Mouse (Mus musculus) heart, embryonic 14.5 days (tissue): ENCODE data around the gene Ftl1. TPM values are rescaled to one million over a fixed set of nuclear protein-coding genes. Genes with fewer than 3 reads are reported as not detected.
"Not testable (repeated sequence)": the region's sequence is repeated elsewhere in the genome, so short reads cannot be mapped to it uniquely, and the experiment has no call there.

ENCODE experiments used
- ATAC-seq: fragments of 200-750 bp; cut with Nextera tagmentation; 2 replicates; pipeline ENCODE4 v1.8.0; 2017; ENCODE audit warnings: low read depth, moderate TSS enrichment; ENCODE audit not compliant: insufficient number of reproducible peaks, insufficient read depth, low FRiP score
- H3K27ac ChIP-seq, 2 experiments: fragments of 200-500 bp in 1 of 2; fragments of 300-500 bp in 1 of 2; sonication (generic) in 1 of 2; replicated peaks in 1 of 2; 2 replicates each; pipeline ENCODE4 v1.5.1; 2012 to 2014; ENCODE audit warnings: low read depth in 2 of 2, low read length in 2 of 2, control low read depth in 1 of 2, mild to moderate bottlenecking in 1 of 2, mixed read lengths in 1 of 2; ENCODE audit not compliant: control insufficient read depth in 1 of 2, insufficient read depth in 1 of 2
- H3K27me3 ChIP-seq: fragments of 300-500 bp; sonication (generic); 2 replicates; pipeline ENCODE4 v1.6.1; 2014; ENCODE audit warnings: mild to moderate bottlenecking, low read length, control low read depth; ENCODE audit not compliant: control insufficient read depth, insufficient read depth
- H3K36me3 ChIP-seq: fragments of 300-500 bp; sonication (generic); 2 replicates; pipeline ENCODE4 v1.6.1; 2014; ENCODE audit warnings: mild to moderate bottlenecking, control low read depth, low read length, mixed read lengths; ENCODE audit not compliant: control insufficient read depth, insufficient read depth
- H3K4me1 ChIP-seq, 2 experiments: fragments of 200-500 bp in 1 of 2; fragments of 300-500 bp in 1 of 2; sonication (generic) in 1 of 2; 2 replicates each; pipeline ENCODE4 v1.6.1; 2012 to 2014; ENCODE audit warnings: low read length in 2 of 2, control low read depth in 1 of 2, mixed read lengths in 1 of 2; ENCODE audit not compliant: control insufficient read depth in 2 of 2, insufficient read depth in 2 of 2
- H3K4me2 ChIP-seq: fragments of 300-500 bp; sonication (generic); 2 replicates; pipeline ENCODE4 v1.6.1; 2014; ENCODE audit warnings: mild to moderate bottlenecking, low read length
- H3K4me3 ChIP-seq, 2 experiments: fragments of 200-500 bp in 1 of 2; fragments of 300-500 bp in 1 of 2; sonication (generic) in 1 of 2; 2 replicates each; pipeline ENCODE4 v1.5.1; 2012 to 2014; ENCODE audit warnings: low read length in 2 of 2, mild to moderate bottlenecking in 2 of 2, control low read depth in 1 of 2, low read depth in 1 of 2, moderate library complexity in 1 of 2; ENCODE audit not compliant: control insufficient read depth in 1 of 2, insufficient read depth in 1 of 2
- H3K9ac ChIP-seq: fragments of 300-500 bp; sonication (generic); 2 replicates; pipeline ENCODE4 v1.6.1; 2014; ENCODE audit warnings: mild to moderate bottlenecking, low read length
- H3K9me3 ChIP-seq: fragments of 300-500 bp; sonication (generic); 2 replicates; pipeline ENCODE4 v1.6.1; 2016; ENCODE audit warnings: low read length, control low read depth; ENCODE audit not compliant: control insufficient read depth
- WGBS: fragments of 180-500 bp; shearing (Covaris S2); extraction: QIAGEN DNeasy Blood & Tissue Kit; methylation state at CpG from one replicate; pipeline ENCODE4 v1.1.7; 2014; 5-methylcytosine and 5-hydroxymethylcytosine counted together
- polyA plus RNA-seq: library from polyadenylated mRNA; unstranded; fragments of >200 nt; fragmentation: Nextera tagmentation; extraction: Ambion mirVana; gene quantifications from 2 replicates; pipeline ENCODE4 v1.2.1, GENCODE M21; 2014

Ftl1 gene
- polyA plus RNA-seq, 1 experiment from 2014 or later = 3,606 TPM

GRCm38 (mm10) chr7:45486158-45486557 is 26.5 kb upstream of the Ftl1 start:
- Histone ChIP-seq H3K27me3 (no peaks in the 10 kb centered on the region), H3K9me3 (no peaks in the 10 kb centered on the region), H3K36me3 (no peaks in the 10 kb centered on the region), H3K27ac (no peak overlapping the region), H3K4me2 (no peak overlapping the region), H3K9ac (no peak overlapping the region), H3K4me3 (no peak overlapping the region), H3K4me1 (peaks cover 5 to 7% of the 10 kb centered on the region in 2 experiments; a peak in 2 of 4 replicates)
- 45% methylated on average over 7 of the region's 7 CpGs for WGBS
- ATAC-seq = no peak

DNA sequence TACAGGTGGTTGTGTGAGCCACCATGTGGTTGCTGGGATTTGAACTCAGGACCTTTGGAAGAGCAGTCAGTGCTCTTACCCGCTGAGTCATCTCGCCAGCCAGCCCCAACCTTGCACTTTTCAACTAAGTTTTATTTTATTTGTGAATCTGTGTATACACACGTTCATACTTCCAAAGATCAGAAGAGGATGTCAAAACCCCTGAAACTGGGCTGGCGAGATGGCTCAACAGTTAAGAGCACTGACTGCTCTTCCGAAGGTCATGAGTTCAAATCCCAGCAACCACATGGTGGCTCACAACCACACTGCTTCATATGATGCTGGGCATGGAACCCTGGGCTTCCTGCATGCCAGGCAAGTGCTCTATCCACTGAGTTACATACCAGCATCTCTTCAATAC is 25.3 kb upstream of the Ftl1 start:
- not testable (repeated sequence) for H3K36me3 ChIP-seq, H3K9me3 ChIP-seq, H3K4me1 ChIP-seq, H3K27me3 ChIP-seq, ATAC-seq, H3K4me3 ChIP-seq, H3K4me2 ChIP-seq, H3K9ac ChIP-seq, H3K27ac ChIP-seq
- 93% methylated on average over 5 of the region's 5 CpGs for WGBS

- no peak overlapping the region for H3K4me3 ChIP-seq
- no peak overlapping the region for H3K9ac ChIP-seq
- H3K36me3 ChIP-seq = no peaks in the 10 kb centered on the region
- no peak overlapping the region for H3K27ac ChIP-seq
- ATAC-seq = no peak
- WGBS = 65% methylated on average over 1 of the region's 1 CpGs
- H3K27me3 ChIP-seq = no peaks in the 10 kb centered on the region
- no peak overlapping the region for H3K4me2 ChIP-seq
- no peaks in the 10 kb centered on the region for H3K9me3 ChIP-seq
- no peaks in the 10 kb centered on the region for H3K4me1 ChIP-seq
Measured at GRCm38 (mm10) chr7:45482166-45482565, 22.5 kb upstream of the Ftl1 start.

- 53% methylated on average over 15 of the region's 15 CpGs for WGBS
Measured at GRCm38 (mm10) chr7:45481374-45481927, 21.8 kb upstream of the Ftl1 start, which contains the start of gene Tulp2. Gene Tulp2 (plus strand): TSS chr7:45481877.

GRCm38 (mm10) chr7:45480310-45480709 is 20.6 kb upstream of the Ftl1 start:
- not testable (repeated sequence) for H3K27me3 ChIP-seq, H3K4me2 ChIP-seq, H3K36me3 ChIP-seq, ATAC-seq, H3K9ac ChIP-seq, H3K9me3 ChIP-seq, H3K4me3 ChIP-seq, H3K4me1 ChIP-seq, H3K27ac ChIP-seq
- 79% methylated on average over 3 of the region's 4 CpGs for WGBS

More at GRCm38 (mm10) chr7:45481374-45481927, 21.8 kb upstream of the Ftl1 start, which contains the start of gene Tulp2:
- Histone ChIP-seq H3K4me1 (no peaks in the 10 kb centered on the region), H3K9me3 (no peaks in the 10 kb centered on the region), H3K4me2 (no peak within 1 kb of the TSS), H3K9ac (no peak within 1 kb of the TSS), H3K36me3 (no peaks in the 10 kb centered on the region), H3K27me3 (no peaks in the 10 kb centered on the region), H3K27ac (no peak within 1 kb of the TSS), H3K4me3 (no peak within 1 kb of the TSS)
- ATAC-seq = no peak

- 95% methylated on average over 7 of the region's 7 CpGs for WGBS
- Histone ChIP-seq H3K36me3 (no peaks in the 10 kb centered on the region), H3K4me3 (no peak overlapping the region), H3K4me2 (no peak overlapping the region), H3K9me3 (no peaks in the 10 kb centered on the region), H3K27ac (no peak overlapping the region), H3K9ac (no peak overlapping the region), H3K4me1 (peaks cover 0 to 5% of the 10 kb centered on the region in 2 experiments; a peak in 2 of 4 replicates), H3K27me3 (no peaks in the 10 kb centered on the region)
- no peak for ATAC-seq
Measured at GRCm38 (mm10) chr7:45478774-45479173, 19.1 kb upstream of the Ftl1 start.

DNA sequence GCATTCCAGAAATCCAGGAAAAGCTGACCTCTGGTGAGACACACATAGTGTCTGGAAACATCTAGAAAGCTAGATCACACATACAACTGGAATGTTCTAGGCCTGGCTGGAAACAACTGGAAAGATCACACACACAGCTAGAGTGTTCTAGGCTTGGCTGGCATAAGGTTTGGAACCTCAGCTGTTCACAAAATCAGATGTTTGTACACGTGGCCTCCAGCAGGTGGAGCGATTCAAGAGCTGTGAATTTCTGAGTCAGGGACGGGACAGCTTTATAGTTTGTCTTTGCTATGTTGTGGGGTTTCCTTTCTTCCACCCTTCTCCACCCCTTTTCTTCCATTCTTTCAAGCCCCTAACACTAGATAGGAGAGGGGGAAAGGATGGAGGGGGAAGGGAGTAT is 17.3 kb upstream of the Ftl1 start:
- ATAC-seq = no peak
- no peak overlapping the region for H3K9ac ChIP-seq
- WGBS = 14% methylated on average over 3 of the region's 3 CpGs
- no peaks in the 10 kb centered on the region for H3K27me3 ChIP-seq
- no peak overlapping the region for H3K27ac ChIP-seq
- H3K36me3 ChIP-seq = no peaks in the 10 kb centered on the region
- no peak overlapping the region for H3K4me2 ChIP-seq
- H3K9me3 ChIP-seq = no peaks in the 10 kb centered on the region
- peaks cover 0 to 5% of the 10 kb centered on the region in 2 experiments; a peak in 2 of 4 replicates for H3K4me1 ChIP-seq
- H3K4me3 ChIP-seq = no peak overlapping the region

DNA sequence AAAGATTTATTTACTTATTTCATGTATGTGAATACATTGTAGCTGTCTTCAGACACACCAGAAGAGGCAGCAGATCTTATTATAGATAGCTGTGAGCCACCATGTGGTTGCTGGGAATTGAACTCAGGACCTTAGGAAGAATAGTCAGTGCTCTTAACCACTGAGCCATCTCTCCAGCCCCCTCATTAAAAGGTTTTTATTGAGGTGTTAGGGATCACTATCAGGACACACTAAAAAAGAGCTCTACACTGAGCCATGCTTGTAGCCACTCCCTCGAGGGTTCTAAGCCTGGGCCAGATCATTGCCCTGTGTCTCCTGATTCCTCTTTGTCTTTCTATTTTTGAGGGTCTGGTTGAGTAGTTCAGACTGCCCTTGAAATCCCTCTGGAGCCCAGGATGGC is 16.8 kb upstream of the Ftl1 start:
- no peak for ATAC-seq
- 58% methylated on average over 1 of the region's 1 CpGs for WGBS

More for the DNA sequence above, 16.8 kb upstream of the Ftl1 start:
- Histone ChIP-seq H3K4me2 (no peak overlapping the region), H3K27ac (no peak overlapping the region), H3K4me3 (no peak overlapping the region), H3K36me3 (no peaks in the 10 kb centered on the region), H3K9ac (no peak overlapping the region), H3K4me1 (peaks cover 0 to 5% of the 10 kb centered on the region in 2 experiments; a peak in 2 of 4 replicates), H3K9me3 (no peaks in the 10 kb centered on the region), H3K27me3 (no peaks in the 10 kb centered on the region)
